Mouse (Mus musculus): ENCODE results near the gene Fnbp1l. TPM values are rescaled to one million over a fixed set of nuclear protein-coding genes. Genes with fewer than 3 reads are reported as not detected.

Gene Fnbp1l
- polyA plus RNA-seq, 1 experiment from 2014 or later = 277 TPM

- Histone ChIP-seq H3K27ac (replicated peaks; ENCODE audit: low read depth, low read length) (no peak overlapping the region), H3K36me3 (ENCODE audit: control insufficient read depth, insufficient read depth, low read length) (peaks cover 32% of the 10 kb centered on the region), H3K4me2 (ENCODE audit: low read length) (no peak overlapping the region), H3K9ac (replicated peaks; ENCODE audit: low read length) (no peak overlapping the region), H3K27me3 (ENCODE audit: control insufficient read depth, insufficient read depth, low read length) (no peaks in the 10 kb centered on the region), H3K9me3 (ENCODE audit: control insufficient read depth, low read length) (no peaks in the 10 kb centered on the region), H3K4me1 (ENCODE audit: control insufficient read depth, insufficient read depth, low read length) (no peaks in the 10 kb centered on the region), H3K4me3 (replicated peaks; ENCODE audit: low read depth, low read length) (no peak overlapping the region)
- ATAC-seq (ENCODE audit: low FRiP score, low TSS enrichment) (no peak), DNase-seq (no peak)
- 73% methylated on average over 2 of the region's 2 CpGs for WGBS
These were observed 61.7 kb downstream of the Fnbp1l start for GRCm38 (mm10) chr3:122557766-122558165.

GRCm38 (mm10) chr3:122551174-122551573, 68.3 kb downstream of the Fnbp1l start:
- Histone ChIP-seq H3K9me3 (ENCODE audit: control insufficient read depth, low read length) (no peaks in the 10 kb centered on the region), H3K27me3 (ENCODE audit: control insufficient read depth, insufficient read depth, low read length) (no peaks in the 10 kb centered on the region), H3K4me3 (replicated peaks; ENCODE audit: low read depth, low read length) (no peak overlapping the region), H3K36me3 (ENCODE audit: control insufficient read depth, insufficient read depth, low read length) (peaks cover 37% of the 10 kb centered on the region), H3K9ac (replicated peaks; ENCODE audit: low read length) (no peak overlapping the region), H3K4me1 (ENCODE audit: control insufficient read depth, insufficient read depth, low read length) (no peaks in the 10 kb centered on the region), H3K27ac (replicated peaks; ENCODE audit: low read depth, low read length) (no peak overlapping the region), H3K4me2 (ENCODE audit: low read length) (no peak overlapping the region)
- DNase-seq = no peak
- ATAC-seq (ENCODE audit: low FRiP score, low TSS enrichment) = no peak
- 98% methylated on average over 3 of the region's 3 CpGs for WGBS

GRCm38 (mm10) chr3:122547469-122547868, 72.0 kb downstream of the Fnbp1l start:
- no peak for ATAC-seq (ENCODE audit: low FRiP score, low TSS enrichment)
- no peak for DNase-seq
- Histone ChIP-seq H3K27ac (replicated peaks; ENCODE audit: low read depth, low read length) (no peak overlapping the region), H3K36me3 (ENCODE audit: control insufficient read depth, insufficient read depth, low read length) (peaks cover 68% of the 10 kb centered on the region), H3K4me2 (ENCODE audit: low read length) (no peak overlapping the region), H3K9me3 (ENCODE audit: control insufficient read depth, low read length) (no peaks in the 10 kb centered on the region), H3K9ac (replicated peaks; ENCODE audit: low read length) (no peak overlapping the region), H3K4me1 (ENCODE audit: control insufficient read depth, insufficient read depth, low read length) (no peaks in the 10 kb centered on the region), H3K4me3 (replicated peaks; ENCODE audit: low read depth, low read length) (no peak overlapping the region), H3K27me3 (ENCODE audit: control insufficient read depth, insufficient read depth, low read length) (no peaks in the 10 kb centered on the region)
- 87% methylated on average over 4 of the region's 4 CpGs for WGBS

GRCm38 (mm10) chr3:122545346-122545745, 74.2 kb downstream of the Fnbp1l start:
- Histone ChIP-seq H3K27ac (replicated peaks; ENCODE audit: low read depth, low read length) (no peak overlapping the region), H3K4me2 (ENCODE audit: low read length) (no peak overlapping the region), H3K4me1 (ENCODE audit: control insufficient read depth, insufficient read depth, low read length) (no peaks in the 10 kb centered on the region), H3K4me3 (replicated peaks; ENCODE audit: low read depth, low read length) (no peak overlapping the region), H3K9me3 (ENCODE audit: control insufficient read depth, low read length) (no peaks in the 10 kb centered on the region), H3K27me3 (ENCODE audit: control insufficient read depth, insufficient read depth, low read length) (no peaks in the 10 kb centered on the region), H3K9ac (replicated peaks; ENCODE audit: low read length) (no peak overlapping the region), H3K36me3 (ENCODE audit: control insufficient read depth, insufficient read depth, low read length) (peaks cover 85% of the 10 kb centered on the region)
- 92% methylated on average over 2 of the region's 2 CpGs for WGBS
- DNase-seq = no peak
- ATAC-seq (ENCODE audit: low FRiP score, low TSS enrichment) = no peak

GRCm38 (mm10) chr3:122540918-122541317, 78.6 kb downstream of the Fnbp1l start:
- H3K4me1 ChIP-seq (ENCODE audit: control insufficient read depth, insufficient read depth, low read length) = no peaks in the 10 kb centered on the region
- H3K27me3 ChIP-seq (ENCODE audit: control insufficient read depth, insufficient read depth, low read length) = no peaks in the 10 kb centered on the region
- H3K9me3 ChIP-seq (ENCODE audit: control insufficient read depth, low read length) = no peaks in the 10 kb centered on the region
- no peak for ATAC-seq (ENCODE audit: low FRiP score, low TSS enrichment)
- H3K4me2 ChIP-seq (ENCODE audit: low read length) = no peak overlapping the region
- no peak for DNase-seq
- H3K36me3 ChIP-seq (ENCODE audit: control insufficient read depth, insufficient read depth, low read length) = peaks cover 83% of the 10 kb centered on the region
- H3K27ac ChIP-seq (replicated peaks; ENCODE audit: low read depth, low read length) = no peak overlapping the region
- no peak overlapping the region for H3K4me3 ChIP-seq (replicated peaks; ENCODE audit: low read depth, low read length)
- H3K9ac ChIP-seq (replicated peaks; ENCODE audit: low read length) = no peak overlapping the region
- 96% methylated on average over 4 of the region's 4 CpGs for WGBS

GRCm38 (mm10) chr3:122539961-122540690, 79.4 kb downstream of the Fnbp1l start:
- no peaks in the 10 kb centered on the region for H3K27me3 ChIP-seq (ENCODE audit: control insufficient read depth, insufficient read depth, low read length)
- H3K4me2 ChIP-seq (ENCODE audit: low read length) = no peak overlapping the region
- H3K27ac ChIP-seq (replicated peaks; ENCODE audit: low read depth, low read length) = no peak overlapping the region
- ATAC-seq (ENCODE audit: low FRiP score, low TSS enrichment) = no peak
- peaks cover 78% of the 10 kb centered on the region for H3K36me3 ChIP-seq (ENCODE audit: control insufficient read depth, insufficient read depth, low read length)
- H3K9me3 ChIP-seq (ENCODE audit: control insufficient read depth, low read length) = no peaks in the 10 kb centered on the region
- 80% methylated on average over 17 of the region's 17 CpGs for WGBS
- no peak overlapping the region for H3K9ac ChIP-seq (replicated peaks; ENCODE audit: low read length)
- DNase-seq = no peak
- no peak overlapping the region for H3K4me3 ChIP-seq (replicated peaks; ENCODE audit: low read depth, low read length)
- H3K4me1 ChIP-seq (ENCODE audit: control insufficient read depth, insufficient read depth, low read length) = no peaks in the 10 kb centered on the region

GRCm38 (mm10) chr3:122538851-122539250, 80.7 kb downstream of the Fnbp1l start:
- H3K36me3 ChIP-seq (ENCODE audit: control insufficient read depth, insufficient read depth, low read length) = peaks cover 67% of the 10 kb centered on the region

GRCm38 (mm10) chr3:122535938-122536703, 83.4 kb downstream of the Fnbp1l start:
- Histone ChIP-seq H3K9me3 (ENCODE audit: control insufficient read depth, low read length) (no peaks in the 10 kb centered on the region), H3K4me1 (ENCODE audit: control insufficient read depth, insufficient read depth, low read length) (no peaks in the 10 kb centered on the region), H3K4me2 (ENCODE audit: low read length) (no peak overlapping the region), H3K9ac (replicated peaks; ENCODE audit: low read length) (no peak overlapping the region), H3K4me3 (replicated peaks; ENCODE audit: low read depth, low read length) (no peak overlapping the region), H3K27me3 (ENCODE audit: control insufficient read depth, insufficient read depth, low read length) (no peaks in the 10 kb centered on the region), H3K36me3 (ENCODE audit: control insufficient read depth, insufficient read depth, low read length) (peaks cover 41% of the 10 kb centered on the region), H3K27ac (replicated peaks; ENCODE audit: low read depth, low read length) (no peak overlapping the region)
- 89% methylated on average over 8 of the region's 8 CpGs for WGBS
- no peak for DNase-seq
- no peak; the same call in 1 of the 2 replicates for ATAC-seq (ENCODE audit: low FRiP score, low TSS enrichment)

More at GRCm38 (mm10) chr3:122538851-122539250, 80.7 kb downstream of the Fnbp1l start:
- H3K4me1 ChIP-seq (ENCODE audit: control insufficient read depth, insufficient read depth, low read length) = no peaks in the 10 kb centered on the region
- H3K4me3 ChIP-seq (replicated peaks; ENCODE audit: low read depth, low read length) = no peak overlapping the region
- H3K4me2 ChIP-seq (ENCODE audit: low read length) = no peak overlapping the region
- WGBS = 94% methylated on average over 2 of the region's 2 CpGs
- H3K9ac ChIP-seq (replicated peaks; ENCODE audit: low read length) = no peak overlapping the region
- no peaks in the 10 kb centered on the region for H3K27me3 ChIP-seq (ENCODE audit: control insufficient read depth, insufficient read depth, low read length)
- no peak overlapping the region for H3K27ac ChIP-seq (replicated peaks; ENCODE audit: low read depth, low read length)
- H3K9me3 ChIP-seq (ENCODE audit: control insufficient read depth, low read length) = no peaks in the 10 kb centered on the region
- DNase-seq = no peak
- no peak for ATAC-seq (ENCODE audit: low FRiP score, low TSS enrichment)
